Comparison of ENCODE assay signal across 7 mouse cellular contexts in the genomic region with DNA sequence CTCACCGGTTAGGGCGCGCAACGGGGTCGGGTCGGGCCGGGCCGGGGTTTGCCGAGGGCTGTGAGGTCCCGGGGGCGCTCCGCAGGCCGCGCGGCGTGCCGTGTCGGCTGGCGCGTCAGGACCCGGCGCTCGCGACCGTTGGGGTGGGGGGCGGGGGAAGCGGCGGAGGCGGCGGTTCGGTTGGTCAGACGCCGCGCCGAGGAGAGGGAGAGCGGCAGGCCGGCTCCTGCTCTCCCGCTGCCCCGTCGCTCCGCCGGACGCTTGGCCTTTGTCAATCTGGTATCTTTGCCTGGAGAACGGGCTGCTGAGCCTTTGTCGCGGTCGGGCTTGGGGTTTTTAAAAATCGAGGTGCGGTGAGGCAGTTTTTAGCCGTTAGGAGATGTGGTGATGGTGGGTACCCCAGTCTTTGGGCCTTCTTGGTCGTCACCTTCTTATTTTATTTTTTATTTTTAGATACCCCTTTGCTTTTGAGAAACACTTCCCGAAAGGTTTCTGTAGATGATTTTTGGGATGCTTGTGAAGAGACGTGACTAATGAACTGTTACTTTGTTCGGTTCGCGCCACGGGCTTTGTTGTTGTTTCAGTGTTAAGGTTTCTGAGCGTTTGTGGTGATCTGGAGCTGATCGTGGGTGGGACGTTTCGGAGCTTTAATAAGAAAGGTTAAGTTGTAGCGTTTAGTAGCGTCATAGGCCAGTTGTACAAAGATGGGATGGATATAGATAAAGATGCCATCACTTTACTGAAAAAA. TPM values are rescaled to one million over a fixed set of nuclear protein-coding genes. Genes with fewer than 3 reads are reported as not detected.
DNase-seq lines count a peak whose midpoint lies in the region; ATAC-seq and TF ChIP-seq lines count a peak whose summit lies in the region.

A gene (plus strand): TSS at position 141 of the 748 bp plus-strand sequence.

- TF ChIP-seq CTCF in liver, adult 2 months (IDR thresholded peaks at IDR 0.05; ENCODE audit: low read depth, low read length) = no peak
- no peak for TF ChIP-seq CTCF in brain, embryonic 14.5 days (IDR thresholded peaks at IDR 0.05; ENCODE audit: borderline replicate concordance, extremely low read depth, insufficient read depth, insufficient read length)

- H3K4me2 ChIP-seq in forebrain, embryonic 16.5 days (ENCODE audit: low read length) = peak within 1 kb of the TSS; percentile 98
- H3K4me2 ChIP-seq in myocyte (ENCODE audit: low read depth) = peak within 1 kb of the TSS; percentile 94

- intact Hi-C loops in left cerebral cortex, postnatal 14 days (cut with DNase I) = loop anchor here (5.0 kb wide), 1 partner anchor 544 kb away; a partner anchor contains a TSS

- H3K27ac ChIP-seq in liver, adult 2 months (replicated peaks; ENCODE audit: insufficient read depth, low read depth, low read length) = peak within 1 kb of the TSS; percentile 93
- H3K27ac ChIP-seq in forebrain, embryonic 16.5 days (ENCODE audit: low read length) = peak within 1 kb of the TSS; percentile 99

- peak; percentile 69; the same call in 1 of the 2 replicates for ATAC-seq in forebrain, embryonic 16.5 days

- WGBS in liver, adult 2 months = 1% methylated on average over 61 of the region's 63 CpGs
- WGBS in forebrain, embryonic 16.5 days = under 1% methylated on average over 62 of the region's 63 CpGs

- no peaks in the 10 kb centered on the region for H3K9me3 ChIP-seq in forebrain, embryonic 16.5 days (ENCODE audit: control insufficient read depth, low read length)

- peak within 1 kb of the TSS; percentile 92 for H3K9ac ChIP-seq in liver, adult 2 months (ENCODE audit: low read depth, low read length)
- peak within 1 kb of the TSS; percentile 93 for H3K9ac ChIP-seq in forebrain, embryonic 16.5 days (replicated peaks; ENCODE audit: low read depth, low read length)

- H3K4me1 ChIP-seq in liver, adult 2 months (ENCODE audit: control insufficient read depth, insufficient read depth, low read length) = peaks cover 5% of the 10 kb centered on the region
- peaks cover 9% of the 10 kb centered on the region for H3K4me1 ChIP-seq in forebrain, embryonic 16.5 days (replicated peaks; ENCODE audit: control insufficient read depth, insufficient read depth, low read length)

- peak; percentile 5 for DNase-seq in liver, adult 2 months (ENCODE audit: extremely low read depth, low read depth, low spot score)
- DNase-seq in liver = no peak
- DNase-seq in brain, embryonic 14.5 days (ENCODE audit: low read depth) = no peak
- DNase-seq in left cerebral cortex, postnatal 14 days (ENCODE audit: low spot score in 2 of 2) = peak in 1 of 2 experiments; percentile 7
- no peak for DNase-seq in spleen, adult 18-20 months

- peaks cover 11% of the 10 kb centered on the region; the same call in 1 of the 2 replicates for H3K36me3 ChIP-seq in liver, adult 2 months (ENCODE audit: control insufficient read depth, insufficient read depth, low read length)
- H3K36me3 ChIP-seq in forebrain, embryonic 16.5 days (ENCODE audit: control insufficient read depth, insufficient read depth) = peaks cover 5% of the 10 kb centered on the region; the same call in 1 of the 2 replicates
- H3K36me3 ChIP-seq in myocyte (ENCODE audit: control insufficient read depth, insufficient read depth) = peaks cover 4% of the 10 kb centered on the region

- peaks cover 12% of the 10 kb centered on the region for H3K79me2 ChIP-seq in liver, adult 2 months (ENCODE audit: control insufficient read depth, insufficient read depth, low read length)
- peaks cover 54% of the 10 kb centered on the region for H3K79me2 ChIP-seq in myocyte (ENCODE audit: control insufficient read depth, insufficient read depth)

- H3K27me3 ChIP-seq in liver, adult 2 months (ENCODE audit: control insufficient read depth, insufficient read depth, low read length) = no peaks in the 10 kb centered on the region
- no peaks in the 10 kb centered on the region for H3K27me3 ChIP-seq in forebrain, embryonic 16.5 days (replicated peaks; ENCODE audit: control insufficient read depth, insufficient read depth, low read length)
- no peaks in the 10 kb centered on the region for H3K27me3 ChIP-seq in myocyte (ENCODE audit: control insufficient read depth, insufficient read depth, insufficient read length)

- TF ChIP-seq POLR2A in liver, adult 2 months (IDR thresholded peaks at IDR 0.05; ENCODE audit: extremely low read depth, insufficient read depth, low read length) = no peak
- TF ChIP-seq POLR2A in brain, embryonic 14.5 days (IDR thresholded peaks at IDR 0.05; ENCODE audit: borderline replicate concordance, extremely low read depth, insufficient read depth, insufficient read length, poor library complexity, severe bottlenecking) = no peak
- peak; percentile 73 for TF ChIP-seq POLR2A in myocyte (IDR thresholded peaks at IDR 0.05; ENCODE audit: insufficient read length, low read depth)

- peak within 1 kb of the TSS; percentile 81 for H3K4me3 ChIP-seq in liver, adult 2 months (ENCODE audit: insufficient read depth, low read depth, low read length)
- peak within 1 kb of the TSS; percentile 100 for H3K4me3 ChIP-seq in forebrain, embryonic 16.5 days (replicated peaks; ENCODE audit: low read length)
- H3K4me3 ChIP-seq in myocyte = peak within 1 kb of the TSS; percentile 81

- peak within 1 kb of the TSS; percentile 48 for H3ac ChIP-seq in myocyte (ENCODE audit: control insufficient read depth, insufficient read length)

TF ChIP-seq in myocyte, 11 proteins besides CTCF, POLR2A, EP300 and RAD21:
- TF ChIP-seq TCF12 (IDR thresholded peaks at IDR 0.05; ENCODE audit: insufficient read depth, poor library complexity, severe bottlenecking) = no peak
- TF ChIP-seq E2F4 (IDR thresholded peaks at IDR 0.05; ENCODE audit: insufficient read depth) = no peak
- peak; percentile 40 for TF ChIP-seq POLR2AphosphoS2 (IDR thresholded peaks at IDR 0.05; ENCODE audit: insufficient read length, low read depth)

RNA-seq across cellular contexts. Expression of the gene that starts here (rescaled TPM):
- 2.1 and 2.5 TPM in 2 replicates for total RNA-seq in liver, adult 2 months (2014; rRNA removed)
- polyA plus RNA-seq in liver, adult 2 months (2012; rRNA removed) = 0.67 and 0.76 TPM in 2 replicates
- 22.4 and 26.8 TPM in 2 replicates for polyA plus RNA-seq in brain, embryonic 14.5 days (2012; rRNA removed)
- 23.3 and 30.0 TPM in 2 replicates for polyA plus RNA-seq in forebrain, embryonic 16.5 days (2015; fragmentation: Nextera tagmentation; extraction: Ambion mirVana)
- 10 to 100 TPM; 24.4 to 31.4 TPM for total RNA-seq in left cerebral cortex, postnatal 14 days (2021)
- 5.3 TPM for polyA plus RNA-seq in myocyte (2012; fragmentation: generic; extraction: Trizol)
